Mouse (Mus musculus) left cerebral cortex, postnatal 10 days (tissue): ENCODE results near the gene Dupd1. TPM values are rescaled to one million over a fixed set of nuclear protein-coding genes. Genes with fewer than 3 reads are reported as not detected.

Experiments used
- DNase-seq, 2 experiments: peaks; one replicate each; pipeline ENCODE4 v3.0.0; 2021 to 2022; ENCODE audit warnings: low spot score in 2 of 2, mixed read lengths in 1 of 2; ENCODE audit errors: extremely low spot score in 1 of 2
- intact Hi-C: fragments of 180-260 bp; cut with DNase I; formaldehyde crosslinking; loops from one replicate; pipeline ENCODE4 v1.15.1; 2025
- total RNA-seq, 2 experiments: library from RNA; stranded (reverse); gene quantifications; 2 replicates each; pipeline ENCODE4 v1.2.3; 2021

The Dupd1 gene
- not detected for total RNA-seq

DNA sequence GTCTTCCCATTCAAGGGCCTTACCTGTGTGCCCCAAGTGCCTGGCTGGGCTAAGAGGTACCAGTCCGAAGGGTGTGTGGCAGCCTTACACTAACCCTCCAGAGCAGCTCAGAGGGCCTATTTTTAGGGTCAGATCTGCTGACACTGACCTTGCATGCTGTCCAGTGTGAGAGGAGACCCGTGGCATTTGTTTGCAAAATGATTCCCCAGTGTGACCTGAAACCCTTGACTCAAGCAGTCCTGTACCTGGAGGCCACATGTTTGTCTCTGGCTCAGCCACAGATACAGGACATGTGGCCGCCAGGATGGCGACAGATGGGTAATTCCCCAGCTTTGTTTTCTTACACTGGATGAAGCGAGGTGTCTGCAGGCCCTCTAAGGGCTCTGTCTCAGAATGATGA is at the start of gene Dupd1:
Gene Dupd1, minus strand, starts transcription at position 91 of the 400 bp plus-strand sequence.
- intact Hi-C loops = no loop called here
- no peak for DNase-seq

DNA sequence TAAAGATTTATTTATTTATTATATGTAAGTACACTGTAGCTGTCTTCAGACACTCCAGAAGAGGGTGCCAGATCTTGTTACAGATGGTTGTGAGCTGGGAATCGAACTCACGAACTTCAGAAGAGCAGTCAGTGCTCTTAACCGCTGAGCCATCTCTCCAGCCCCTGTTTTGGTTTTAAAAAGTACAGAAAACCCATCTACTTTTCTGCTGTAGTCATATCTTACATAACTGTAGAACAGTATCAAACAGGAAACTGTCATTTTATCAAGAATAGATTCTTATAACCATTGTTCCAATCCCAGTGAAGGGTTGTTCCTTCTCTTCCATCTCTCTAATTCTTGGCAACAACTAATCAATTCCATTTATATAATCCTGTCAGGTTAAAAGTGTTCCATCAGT is 49.4 kb upstream of the Dupd1 start:
- intact Hi-C loops = no loop called here
- DNase-seq = no peak

DNA sequence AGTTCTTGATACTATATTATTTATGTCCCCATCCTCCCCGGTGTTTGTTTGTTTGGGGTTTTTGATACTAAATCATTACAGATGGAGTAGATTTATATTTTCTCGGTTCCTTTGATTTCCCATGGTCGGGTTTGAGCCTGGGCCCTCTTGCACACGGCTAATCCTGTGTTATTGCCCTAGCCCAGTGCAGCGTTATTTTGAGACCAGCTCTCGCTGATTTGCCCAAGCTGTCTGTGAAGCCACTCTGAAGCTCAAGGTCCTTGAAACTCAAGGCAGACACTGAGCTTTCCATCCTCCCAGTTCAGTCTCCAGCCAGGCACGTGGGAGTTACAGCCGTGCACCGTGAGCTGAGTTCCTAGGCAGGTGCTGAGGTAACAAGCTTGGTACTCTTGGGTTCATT is 47.2 kb upstream of the Dupd1 start:
- DNase-seq = no peak

GRCm38 (mm10) chr14:21753367-21753766 is 39.0 kb upstream of the Dupd1 start:
- intact Hi-C loops = loop anchor here (5.0 kb wide), 2 partner anchors 79 to 94 kb away; partner anchors contain the start of gene Comtd1
- no peak for DNase-seq

More for the DNA sequence above, 47.2 kb upstream of the Dupd1 start:
- intact Hi-C loops = no loop called here

GRCm38 (mm10) chr14:21752411-21752810 is 38.0 kb upstream of the Dupd1 start:
- no peak for DNase-seq
- intact Hi-C loops = loop anchor here (5.0 kb wide), 2 partner anchors 80 to 95 kb away; partner anchors contain the start of gene Comtd1

DNA sequence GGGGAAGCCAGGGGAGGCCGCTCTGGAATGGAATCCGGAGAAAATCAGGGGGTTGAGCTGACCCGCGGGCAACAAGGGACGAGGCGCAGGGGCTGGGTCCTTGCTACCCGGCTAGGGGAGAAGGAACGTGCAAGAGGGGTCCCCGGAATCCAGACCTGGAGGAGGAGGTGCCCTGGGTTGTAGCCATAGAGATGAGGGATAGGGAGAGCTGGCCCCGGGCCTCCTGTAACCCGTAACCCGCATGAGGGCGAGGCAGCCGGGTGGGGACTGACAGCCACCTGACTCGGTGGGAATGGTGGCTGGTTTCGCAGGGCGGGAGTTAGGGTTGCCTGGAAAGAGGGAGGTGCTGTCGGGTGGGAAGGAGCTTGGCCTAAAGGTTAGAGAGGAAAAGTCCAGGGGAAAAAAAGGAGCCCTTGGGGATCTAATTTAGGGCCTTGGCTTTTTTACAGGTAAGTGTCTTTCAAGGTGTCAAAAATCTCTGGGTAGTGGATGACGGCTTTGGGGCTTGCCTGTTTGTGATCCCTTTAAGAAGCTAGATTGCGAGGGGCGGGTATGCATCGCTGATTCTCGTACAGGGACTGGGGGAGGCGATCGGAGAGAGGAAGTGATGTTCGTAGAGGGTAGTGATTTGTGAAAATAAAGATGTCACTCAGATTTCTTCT is 36.6 kb upstream of the Dupd1 start, which contains the start of gene Dusp13:
Gene Dusp13, minus strand, starts transcription at position 301 of the 662 bp plus-strand sequence.
- intact Hi-C loops = loop anchor here (5.0 kb wide), 2 partner anchors 81 to 96 kb away; partner anchors contain the start of gene Comtd1
- DNase-seq = peak; percentile 69 to 79

- intact Hi-C loops = loop anchor here (5.0 kb wide), 2 partner anchors 82 to 97 kb away; partner anchors contain the start of gene Comtd1
- peak; percentile 81 to 91 for DNase-seq
Measured at GRCm38 (mm10) chr14:21750008-21750880, 35.9 kb upstream of the Dupd1 start, which contains the start of gene Samd8. Gene Samd8 (plus strand): TSS chr14:21750531.

GRCm38 (mm10) chr14:21748142-21748870 is 33.9 kb upstream of the Dupd1 start:
- peak in 1 of 2 experiments; percentile 67 for DNase-seq
- intact Hi-C loops = loop anchor here (10.0 kb wide), 1 partner anchor 494 kb away; no protein-coding TSS in a partner anchor

GRCm38 (mm10) chr14:21747436-21748141 is 33.2 kb upstream of the Dupd1 start:
- no peak for DNase-seq
- intact Hi-C loops = loop anchor here (10.0 kb wide), 1 partner anchor 493 kb away; no protein-coding TSS in a partner anchor

- intact Hi-C loops = loop anchor here (10.0 kb wide), 1 partner anchor 492 kb away; no protein-coding TSS in a partner anchor
Measured at GRCm38 (mm10) chr14:21746846-21747245, 32.5 kb upstream of the Dupd1 start.

GRCm38 (mm10) chr14:21746251-21746650 is 31.9 kb upstream of the Dupd1 start:
- intact Hi-C loops = loop anchor here (10.0 kb wide), 1 partner anchor 491 kb away; no protein-coding TSS in a partner anchor
- no peak for DNase-seq

More at GRCm38 (mm10) chr14:21746846-21747245, 32.5 kb upstream of the Dupd1 start:
- DNase-seq = no peak

DNA sequence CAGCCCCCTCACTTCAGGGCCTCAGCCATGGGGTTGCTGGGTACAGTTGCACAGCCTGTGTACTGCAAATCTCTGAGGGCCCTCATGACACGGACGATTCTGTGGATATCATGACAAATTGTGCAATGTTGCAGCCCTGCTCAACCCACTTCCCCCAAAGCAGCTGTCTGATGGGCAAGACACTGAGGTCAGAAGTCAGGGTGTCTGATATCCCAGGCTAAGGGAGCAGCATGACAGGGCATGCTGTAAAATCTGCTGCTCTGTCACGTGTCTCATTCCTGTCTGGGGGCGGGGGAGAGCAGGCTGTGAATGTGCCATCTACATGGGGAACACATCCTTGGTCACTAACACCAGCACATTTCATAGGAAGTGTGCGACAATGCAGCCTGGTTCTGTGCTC is 30.8 kb upstream of the Dupd1 start:
- DNase-seq = no peak
- intact Hi-C loops = loop anchor here (10.0 kb wide), 1 partner anchor 490 kb away; no protein-coding TSS in a partner anchor

GRCm38 (mm10) chr14:21744169-21744568 is 29.8 kb upstream of the Dupd1 start:
- DNase-seq = no peak
- intact Hi-C loops = loop anchor here (5.0 to 10.0 kb wide), 2 partner anchors 67 to 489 kb away; no protein-coding TSS in a partner anchor

GRCm38 (mm10) chr14:21742441-21742840 is 28.1 kb upstream of the Dupd1 start:
- intact Hi-C loops = loop anchor here (5.0 to 10.0 kb wide), 2 partner anchors 65 to 488 kb away; no protein-coding TSS in a partner anchor
- DNase-seq = no peak

- peak; percentile 78 to 82 for DNase-seq
- intact Hi-C loops = loop anchor here (2.0 to 10.0 kb wide), 3 partner anchors 64 to 605 kb away; no protein-coding TSS in a partner anchor
Measured at GRCm38 (mm10) chr14:21741786-21742185, 27.4 kb upstream of the Dupd1 start.

GRCm38 (mm10) chr14:21741314-21741713 is 26.9 kb upstream of the Dupd1 start:
- intact Hi-C loops = loop anchor here (2.0 to 10.0 kb wide), 3 partner anchors 64 to 605 kb away; no protein-coding TSS in a partner anchor
- DNase-seq = peak in 1 of 2 experiments; percentile 11

DNA sequence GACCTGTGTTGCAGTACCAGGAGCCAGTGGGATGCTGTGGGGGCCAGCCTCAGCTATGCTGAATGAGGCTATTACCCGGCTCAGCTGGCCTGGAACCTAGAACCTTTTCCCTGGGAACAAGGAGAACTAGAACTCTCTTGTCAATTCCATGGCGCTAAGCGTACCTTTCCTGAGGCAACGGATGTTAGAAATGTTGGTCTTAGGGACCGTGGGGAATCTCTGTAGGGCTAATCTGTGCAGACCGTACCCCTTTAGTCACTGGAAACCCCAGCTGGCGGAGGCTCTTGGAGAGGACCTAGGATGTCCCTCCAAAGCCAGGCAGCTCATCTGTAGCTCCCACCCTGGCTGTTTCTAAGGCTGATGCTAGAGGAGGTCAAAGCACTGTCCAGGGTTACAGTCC is 26.0 kb upstream of the Dupd1 start:
- intact Hi-C loops = loop anchor here (2.0 to 10.0 kb wide), 3 partner anchors 63 to 604 kb away; no protein-coding TSS in a partner anchor
- DNase-seq = no peak
